Mouse (Mus musculus) E14TG2a.4 (cell line): ENCODE data around the gene Dus2.

Experiments used
- H3K27me3 ChIP-seq: 2 replicates; pipeline ENCODE4 v1.6.1; 2014; ENCODE audit warnings: low read length, control low read depth; ENCODE audit not compliant: insufficient read depth
- H3K36me3 ChIP-seq: 2 replicates; pipeline ENCODE4 v1.6.1; 2014; ENCODE audit warnings: low read length, control low read depth; ENCODE audit not compliant: insufficient read depth
- H3K4me1 ChIP-seq: replicated peaks from 2 replicates; pipeline ENCODE4 v1.6.1; 2014; ENCODE audit warnings: low read depth, low read length, control low read depth
- H3K4me3 ChIP-seq: replicated peaks from 2 replicates; pipeline ENCODE4 v1.5.1; 2014; ENCODE audit warnings: mild to moderate bottlenecking, low read length
- H3K9me3 ChIP-seq: 2 replicates; pipeline ENCODE4 v1.6.1; 2014; ENCODE audit warnings: low read length, control low read depth
- CTCF ChIP-seq: conservative IDR thresholded peaks from 2 replicates; pipeline ENCODE4 v1.5.1; 2014; ENCODE audit warnings: low read length
- NANOG ChIP-seq: IDR thresholded peaks from 2 replicates; pipeline ENCODE4 v1.6.1; 2014; ENCODE audit warnings: borderline replicate concordance, low read length, mixed read lengths
- POU5F1 ChIP-seq: IDR thresholded peaks from 2 replicates; pipeline ENCODE4 v1.6.1; 2014; ENCODE audit warnings: low read length, borderline replicate concordance

Dus2 gene

DNA sequence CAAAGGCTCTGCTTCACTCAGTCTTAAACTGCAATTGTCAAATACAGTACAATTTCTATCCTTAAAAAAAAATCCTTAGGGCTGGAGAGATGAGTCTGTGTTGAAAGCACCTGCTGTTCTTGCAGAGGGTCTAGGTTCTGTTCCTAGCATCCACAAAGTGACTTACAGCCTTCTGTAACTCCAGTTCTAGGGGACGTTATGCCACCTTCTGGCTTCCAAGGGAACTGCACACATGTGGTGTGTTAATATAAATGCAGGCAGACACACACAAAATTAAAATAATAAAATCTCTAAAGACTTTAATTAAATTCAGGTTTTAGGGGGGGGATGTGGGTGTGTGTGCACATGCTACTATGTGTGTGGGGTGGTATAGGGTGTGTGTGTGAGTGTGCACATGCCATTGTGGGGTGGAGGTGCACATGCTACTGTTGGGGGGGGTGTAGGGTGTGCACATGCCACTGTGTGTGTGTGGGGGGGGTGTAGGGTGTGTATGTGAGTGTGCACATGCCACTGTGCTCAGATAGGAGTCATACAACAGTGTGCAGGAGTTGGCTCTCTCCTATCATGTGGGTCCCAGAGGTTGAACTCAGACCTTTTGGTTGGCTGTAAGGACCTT lies 86.4 kb downstream of the Dus2 start:
- H3K27me3 ChIP-seq = no peaks in the 10 kb centered on the region
- H3K36me3 ChIP-seq = peaks cover 32% of the 10 kb centered on the region
- peak; percentile 77 for TF ChIP-seq CTCF
- no peak for TF ChIP-seq NANOG
- H3K9me3 ChIP-seq = no peaks in the 10 kb centered on the region
- H3K4me1 ChIP-seq = peaks cover 13% of the 10 kb centered on the region
- H3K4me3 ChIP-seq = no peak overlapping the region

GRCm38 (mm10) chr8:106102321-106102720 lies 111.2 kb downstream of the Dus2 start:
- TF ChIP-seq NANOG (no peak), POU5F1 (no peak), CTCF (no peak)
- H3K27me3 ChIP-seq = no peaks in the 10 kb centered on the region
- H3K36me3 ChIP-seq = peaks cover 69% of the 10 kb centered on the region
- no peak overlapping the region for H3K4me3 ChIP-seq
- no peaks in the 10 kb centered on the region for H3K9me3 ChIP-seq
- no peaks in the 10 kb centered on the region for H3K4me1 ChIP-seq
